Mouse (Mus musculus) brain, embryonic 14.5 days (tissue): ENCODE measurements around the gene Ust.

Experiments
- CTCF ChIP-seq: fragments of 200-500 bp; IDR thresholded peaks from 2 replicates; pipeline ENCODE4 v1.5.1; 2012; ENCODE audit warnings: inconsistent platforms, mild to moderate bottlenecking, moderate library complexity, borderline replicate concordance; ENCODE audit not compliant: insufficient read depth, insufficient read length; ENCODE audit errors: extremely low read depth
- POLR2A ChIP-seq: fragments of 200-500 bp; IDR thresholded peaks from 2 replicates; pipeline ENCODE4 v1.6.1; 2012; ENCODE audit warnings: mild to moderate bottlenecking, inconsistent platforms, borderline replicate concordance; ENCODE audit not compliant: poor library complexity, insufficient read depth, insufficient read length, severe bottlenecking; ENCODE audit errors: extremely low read depth

DNA sequence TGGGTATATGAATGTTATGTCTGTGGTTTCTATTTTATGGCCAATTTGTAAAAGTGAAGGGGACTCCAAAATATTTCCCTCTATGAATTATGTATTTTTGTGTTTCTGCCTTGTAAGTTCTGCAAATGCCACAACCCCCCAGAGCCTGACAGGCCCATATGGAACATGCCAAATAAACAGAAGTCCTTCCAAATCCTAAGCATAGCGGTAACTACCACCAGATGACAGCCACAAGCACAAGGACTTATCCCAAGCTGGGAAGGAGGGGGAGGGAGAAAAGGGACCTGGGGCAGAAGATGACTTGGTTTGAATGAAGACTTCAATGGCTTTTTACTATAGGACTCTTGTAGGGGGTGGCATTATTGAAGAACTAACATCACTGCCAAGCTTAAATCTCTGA lies 182.0 kb downstream of the Ust start:
- TF ChIP-seq CTCF (no peak), POLR2A (no peak)
